Mouse (Mus musculus) heart, adult 2 months (tissue): Measurements from ENCODE around the gene D930048N14Rik.

Experiments
- CTCF ChIP-seq: fragments of 200-600 bp; IDR thresholded peaks from 2 replicates; pipeline ENCODE4 v1.8.1; 2022; ENCODE audit warnings: antibody characterized with exemption, mild to moderate bottlenecking, moderate library complexity
- EP300 ChIP-seq: fragments of 200-500 bp; IDR thresholded peaks from 2 replicates; pipeline ENCODE4 v1.6.1; 2011; ENCODE audit warnings: low read depth, low read length, control low read depth; ENCODE audit not compliant: insufficient read depth
- POLR2A ChIP-seq: fragments of 200-500 bp; IDR thresholded peaks from 2 replicates; pipeline ENCODE4 v1.6.1; 2011; ENCODE audit warnings: mild to moderate bottlenecking, low read depth, low read length, control low read depth; ENCODE audit not compliant: insufficient read depth

GRCm38 (mm10) chr11:51638497-51638896 lies 12.3 kb upstream of the D930048N14Rik start:
- TF ChIP-seq CTCF (no peak), POLR2A (no peak), EP300 (no peak)
